Comparison of ENCODE assay signal across 12 mouse cellular contexts in the genomic region with DNA sequence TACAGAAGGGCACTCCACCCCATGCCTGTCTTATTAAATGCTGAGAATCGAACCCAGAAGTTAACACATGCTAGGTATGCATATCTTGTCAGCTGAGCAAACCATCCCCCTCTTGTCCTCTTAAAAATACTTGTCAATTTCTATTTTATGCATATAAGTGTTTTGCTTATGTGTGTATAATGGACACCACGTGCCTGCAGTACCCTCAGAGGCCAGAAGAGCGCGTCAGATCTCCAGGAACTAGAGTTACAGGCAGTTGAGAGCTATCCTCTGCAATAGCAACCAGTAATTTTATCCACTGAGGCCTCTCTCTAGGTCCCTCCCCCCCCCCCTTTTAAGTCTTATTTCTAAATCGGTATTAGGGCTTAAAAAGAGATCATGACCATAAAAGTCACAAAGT. TPM values are rescaled to one million over a fixed set of nuclear protein-coding genes. Genes with fewer than 3 reads are reported as not detected.
DNase-seq lines count a peak whose midpoint lies in the region; ATAC-seq and TF ChIP-seq lines count a peak whose summit lies in the region.
"Had no signal": no experiment of that assay in that cellular context is flagged by ENCODE, and none has a peak within 500 bp of the region (broad histone marks: within the 10 kb centered on the region; RNA-seq: fewer than 3 reads in every experiment).

No protein-coding gene starts in this region.

- H3K9me3 ChIP-seq in E14TG2a.4 (ENCODE audit: low read length) = no peaks in the 10 kb centered on the region
- no peaks in the 10 kb centered on the region for H3K9me3 ChIP-seq in lung, postnatal 0 days (ENCODE audit: low read length)
- H3K9me3 ChIP-seq: limb, embryonic 13.5 days had no signal

- intact Hi-C loops in left cerebral cortex, adult 2 months (cut with DNase I) = no loop called here

- H3K27ac ChIP-seq in left cerebral cortex, adult 2 months = no peak overlapping the region
- H3K27ac ChIP-seq in lung, postnatal 0 days (ENCODE audit: low read length) = no peak overlapping the region
- H3K27ac ChIP-seq: limb, embryonic 13.5 days had no signal

- 78% methylated on average over 5 of the region's 5 CpGs for WGBS in lung, postnatal 0 days

- peak; percentile 34 for TF ChIP-seq CTCF in left cerebral cortex, adult 2 months (IDR thresholded peaks at IDR 0.05)
- TF ChIP-seq CTCF in E14TG2a.4 (conservative IDR thresholded peaks at IDR 0.05; ENCODE audit: low read length) = 0 out of 2 replicates have a peak, but pooled peaks have one; percentile 11
- peak; percentile 63 for TF ChIP-seq CTCF in lung, postnatal 0 days (IDR thresholded peaks at IDR 0.05)

- no peaks in the 10 kb centered on the region for H3K27me3 ChIP-seq in E14TG2a.4 (ENCODE audit: insufficient read depth, low read length)
- H3K27me3 ChIP-seq in lung, postnatal 0 days (replicated peaks; ENCODE audit: insufficient read depth, low read length) = no peaks in the 10 kb centered on the region
- H3K27me3 ChIP-seq: limb, embryonic 13.5 days had no signal

- H3K4me1 ChIP-seq in E14TG2a.4 (replicated peaks; ENCODE audit: low read depth, low read length) = no peaks in the 10 kb centered on the region
- peaks cover 5% of the 10 kb centered on the region; the same call in 1 of the 2 replicates for H3K4me1 ChIP-seq in lung, postnatal 0 days (ENCODE audit: insufficient read depth, low read depth, low read length)
- H3K4me1 ChIP-seq: limb, embryonic 13.5 days had no signal

- no peak for TF ChIP-seq EP300 in lung, postnatal 0 days (IDR thresholded peaks at IDR 0.05)

- no peak overlapping the region for H3K9ac ChIP-seq in lung, postnatal 0 days (replicated peaks; ENCODE audit: low read depth)
- H3K9ac ChIP-seq: limb, embryonic 13.5 days had no signal

- H3K4me2 ChIP-seq in lung, postnatal 0 days (replicated peaks; ENCODE audit: low read depth, low read length) = no peak overlapping the region
- H3K4me2 ChIP-seq: limb, embryonic 13.5 days had no signal

- no peaks in the 10 kb centered on the region for H3K36me3 ChIP-seq in E14TG2a.4 (ENCODE audit: insufficient read depth, low read length)
- H3K36me3 ChIP-seq in lung, postnatal 0 days (ENCODE audit: insufficient read depth, low read length) = peaks cover 17% of the 10 kb centered on the region; the same call in 1 of the 2 replicates

- peak; percentile 63 to 65 for DNase-seq in cerebellum, postnatal 10 days
- DNase-seq in cerebellum, adult 9-11 months = no peak
- DNase-seq in left cerebral cortex, adult 2 months (ENCODE audit: extremely low spot score in 1 of 2, low spot score in 2 of 2) = no peak
- DNase-seq in left cerebral cortex, adult 9 months (ENCODE audit: low spot score in 2 of 2) = no peak
- DNase-seq in lung, postnatal 0 days (ENCODE audit: low spot score) = no peak
- DNase-seq in gastrocnemius, adult 8-10 months (ENCODE audit: low spot score in 2 of 2) = no peak
- DNase-seq in urinary bladder, adult 18-20 months (ENCODE audit: low spot score in 2 of 2) = no peak
- DNase-seq: heart, adult 18-20 months; kidney, adult 9 months; spleen, adult 18-20 months had no signal

- ATAC-seq in lung, postnatal 0 days = no peak

- no peak overlapping the region for H3K4me3 ChIP-seq in left cerebral cortex, adult 2 months
- no peak overlapping the region for H3K4me3 ChIP-seq in E14TG2a.4 (replicated peaks; ENCODE audit: low read length)
- no peak overlapping the region for H3K4me3 ChIP-seq in lung, postnatal 0 days (ENCODE audit: low read depth, low read length)
- H3K4me3 ChIP-seq: limb, embryonic 13.5 days had no signal

RNA-seq across cellular contexts. Expression of gene Nr2c1, which starts 23.4 kb away (rescaled TPM):
- total RNA-seq in left cerebral cortex, adult 2 months (2021) = 1 to 10 TPM; 7.7 to 9.1 TPM
- 5.4 TPM in 2 replicates for polyA plus RNA-seq in lung, postnatal 0 days (2015; fragmentation: Nextera tagmentation; extraction: Ambion mirVana)
- 1 to 10 TPM; 5.5 to 5.9 (median 5.8) TPM for total RNA-seq in gastrocnemius, adult 8-10 months (2022)

Comparison
In these comparisons a context has a peak if more than half of its experiments do, and no peak if none do; other contexts are left out.
1. DNase-seq: peak in cerebellum, postnatal 10 days (2 of 2); none in cerebellum, adult 9-11 months (single experiment), left cerebral cortex, adult 2 months (0 of 2), left cerebral cortex, adult 9 months (0 of 2), lung, postnatal 0 days (single experiment), gastrocnemius, adult 8-10 months (0 of 2) and urinary bladder, adult 18-20 months (0 of 2).
2. CTCF ChIP-seq: peak in every context shown above with its lines; median percentile 63 in lung, postnatal 0 days; 34 in left cerebral cortex, adult 2 months; 11 in E14TG2a.4.